Mouse (Mus musculus) MN1 (cell line): ENCODE measurements around the gene Gm10378.
"Not testable (repeated sequence)": the region's sequence is repeated elsewhere in the genome, so short reads cannot be mapped to it uniquely, and the experiment has no call there.

Experiments used
- DNase-seq: peaks from one replicate; pipeline ENCODE4 v3.0.0-alpha.2; 2016; ENCODE audit warnings: low spot score

Gm10378 gene

GRCm38 (mm10) chr14:42655638-42656037 is at the start of gene Gm10378:
Gene Gm10378, plus strand, starts transcription at chr14:42655938.
- DNase-seq: not testable (repeated sequence)

GRCm38 (mm10) chr14:42641817-42642216 is 13.9 kb upstream of the Gm10378 start, which contains the start of gene Gm3633:
Gene Gm3633, minus strand, starts transcription at chr14:42641917.
- DNase-seq: not testable (repeated sequence)
